In genomic region chr8:22036137-22036536, GRCm38 (mm10) we compare ENCODE assay signal across 14 mouse cellular contexts.
"Had no signal": no experiment of that assay in that cellular context is flagged by ENCODE, and none has a peak within 500 bp of the region (broad histone marks: within the 10 kb centered on the region; RNA-seq: fewer than 3 reads in every experiment).

No protein-coding gene starts in this region.

- DNase-seq: kidney, adult 8-10 months; kidney, postnatal 10 days; kidney, postnatal 36 days; layer of hippocampus, postnatal 36 days; liver, embryonic 13.5 days; lung, embryonic 14.5 days; lung, postnatal 36 days; right cerebral cortex, adult 18-20 months; right cerebral cortex, postnatal 14 days; right cerebral cortex, postnatal 4 days; thymus, adult 2 months; thymus, postnatal 14 days; thymus, postnatal 4 days had no signal

- ATAC-seq: midbrain, embryonic 13.5 days had no signal
